Mouse (Mus musculus) cerebellum, adult 9-11 months (tissue): ENCODE measurements around the gene Stk24.

ENCODE experiments used
- DNase-seq: peaks from one replicate; pipeline ENCODE4 v3.0.0; 2022

The Stk24 gene

GRCm38 (mm10) chr14:121310325-121311080 lies 69.3 kb downstream of the Stk24 start:
- no peak for DNase-seq

GRCm38 (mm10) chr14:121309909-121310308 lies 69.9 kb downstream of the Stk24 start:
- no peak for DNase-seq

GRCm38 (mm10) chr14:121305316-121306064 lies 74.3 kb downstream of the Stk24 start:
- DNase-seq: no peak

GRCm38 (mm10) chr14:121304523-121304922 lies 75.3 kb downstream of the Stk24 start:
- DNase-seq: no peak

GRCm38 (mm10) chr14:121299093-121299492 lies 80.7 kb downstream of the Stk24 start:
- no peak for DNase-seq

GRCm38 (mm10) chr14:121298537-121298936 lies 81.3 kb downstream of the Stk24 start:
- DNase-seq: no peak

- no peak for DNase-seq
Observed at GRCm38 (mm10) chr14:121297103-121297502, 82.7 kb downstream of the Stk24 start.

GRCm38 (mm10) chr14:121294484-121294883 lies 85.3 kb downstream of the Stk24 start:
- no peak for DNase-seq

- DNase-seq: no peak
Observed at GRCm38 (mm10) chr14:121292391-121292790, 87.4 kb downstream of the Stk24 start.

GRCm38 (mm10) chr14:121291881-121292280 lies 87.9 kb downstream of the Stk24 start:
- no peak for DNase-seq

- no peak for DNase-seq
Observed at GRCm38 (mm10) chr14:121285379-121286120, 94.3 kb downstream of the Stk24 start.

- no peak for DNase-seq
Observed at GRCm38 (mm10) chr14:121281336-121281710, 98.5 kb downstream of the Stk24 start.

GRCm38 (mm10) chr14:121280601-121281335 lies 99.0 kb downstream of the Stk24 start:
- DNase-seq: no peak

GRCm38 (mm10) chr14:121279106-121279505 lies 100.7 kb downstream of the Stk24 start:
- DNase-seq: peak; percentile 69

- no peak for DNase-seq
Observed at GRCm38 (mm10) chr14:121276016-121276415, 103.8 kb downstream of the Stk24 start.

GRCm38 (mm10) chr14:121274985-121275384 lies 104.8 kb downstream of the Stk24 start:
- DNase-seq: no peak

- no peak for DNase-seq
Observed at GRCm38 (mm10) chr14:121270490-121270889, 109.3 kb downstream of the Stk24 start.

- DNase-seq: no peak
Observed at GRCm38 (mm10) chr14:121267801-121268200, 112.0 kb downstream of the Stk24 start.

GRCm38 (mm10) chr14:121264453-121264852 lies 115.4 kb downstream of the Stk24 start:
- DNase-seq: no peak

GRCm38 (mm10) chr14:121263912-121264311 lies 115.9 kb downstream of the Stk24 start:
- DNase-seq: no peak

GRCm38 (mm10) chr14:121262606-121263005 lies 117.2 kb downstream of the Stk24 start:
- DNase-seq: no peak

- DNase-seq: no peak
Observed at GRCm38 (mm10) chr14:121261229-121261879, 118.5 kb downstream of the Stk24 start.
